Mouse (Mus musculus) skeletal muscle tissue, adult 2 months (tissue): Measurements from ENCODE around the gene Dnlz.

Experiments
- DNase-seq: peaks from one replicate; pipeline ENCODE4 v3.0.0-alpha.2; 2012; ENCODE audit warnings: low read depth, low spot score

Gene Dnlz

GRCm38 (mm10) chr2:26357484-26357883 lies 5.6 kb upstream of the Dnlz start:
- no peak for DNase-seq

- DNase-seq = no peak
Measured at GRCm38 (mm10) chr2:26356678-26357077, 4.8 kb upstream of the Dnlz start.

GRCm38 (mm10) chr2:26356231-26356630 lies 4.3 kb upstream of the Dnlz start:
- DNase-seq = no peak

GRCm38 (mm10) chr2:26354401-26354800 lies 2.5 kb upstream of the Dnlz start:
- no peak for DNase-seq

GRCm38 (mm10) chr2:26353066-26353980 lies 1.4 kb upstream of the Dnlz start:
- no peak for DNase-seq

GRCm38 (mm10) chr2:26352291-26352910 lies 491 bp upstream of the Dnlz start:
- no peak for DNase-seq

GRCm38 (mm10) chr2:26348241-26348640 lies 3.7 kb downstream of the Dnlz start:
- DNase-seq = no peak

GRCm38 (mm10) chr2:26342609-26343490 lies 9.1 kb downstream of the Dnlz start:
- no peak for DNase-seq

GRCm38 (mm10) chr2:26342044-26342443 lies 9.9 kb downstream of the Dnlz start:
- DNase-seq = peak; percentile 66

- no peak for DNase-seq
Measured at GRCm38 (mm10) chr2:26341510-26341981, 10.4 kb downstream of the Dnlz start.

- DNase-seq = no peak
Measured at GRCm38 (mm10) chr2:26339204-26339551, 12.7 kb downstream of the Dnlz start.

- no peak for DNase-seq
Measured at GRCm38 (mm10) chr2:26338302-26339203, 13.4 kb downstream of the Dnlz start.

- no peak for DNase-seq
Measured at GRCm38 (mm10) chr2:26330702-26331101, 21.2 kb downstream of the Dnlz start.

- DNase-seq = no peak
Measured at GRCm38 (mm10) chr2:26330056-26330468, 21.8 kb downstream of the Dnlz start.

- DNase-seq = no peak
Measured at GRCm38 (mm10) chr2:26329402-26329801, 22.5 kb downstream of the Dnlz start.

GRCm38 (mm10) chr2:26327852-26328251 lies 24.1 kb downstream of the Dnlz start:
- no peak for DNase-seq

GRCm38 (mm10) chr2:26325386-26326181 lies 26.3 kb downstream of the Dnlz start:
- peak; percentile 78 for DNase-seq

GRCm38 (mm10) chr2:26324917-26325316 lies 27.0 kb downstream of the Dnlz start:
- DNase-seq = no peak

GRCm38 (mm10) chr2:26323589-26324325 lies 28.2 kb downstream of the Dnlz start:
- no peak for DNase-seq
